Mouse (Mus musculus): Measurements from ENCODE around the gene Sbk1.

DNA sequence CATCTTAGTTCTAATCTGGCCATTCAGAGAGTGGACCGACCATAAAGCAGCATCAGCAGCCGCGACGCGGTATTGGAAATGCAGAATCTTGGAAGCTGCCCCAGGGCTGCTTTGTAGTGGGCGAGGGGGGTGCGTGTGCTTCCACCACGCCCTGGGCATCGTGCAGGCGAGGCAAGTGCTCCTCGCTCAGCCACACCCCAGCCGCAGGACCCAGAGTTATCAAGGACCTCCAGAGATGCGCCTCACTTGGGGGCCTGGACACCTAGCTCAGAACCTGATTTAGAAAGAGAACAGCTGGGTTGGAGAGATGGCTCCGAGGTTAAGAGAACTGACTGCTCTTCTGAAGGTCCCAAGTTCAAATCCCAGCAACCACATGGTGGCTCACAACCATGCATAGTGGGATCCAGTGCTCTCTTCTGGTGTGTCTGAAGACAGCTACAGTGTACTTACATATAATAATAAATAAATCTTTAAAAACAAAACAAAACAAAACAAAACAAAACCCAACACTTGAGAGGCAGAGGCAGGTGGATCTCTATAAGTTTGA lies 31.5 kb upstream of the Sbk1 start:
- TF ChIP-seq CTCF (IDR thresholded peaks at IDR 0.05; ENCODE audit: low read depth) (no peak), EP300 (IDR thresholded peaks at IDR 0.05; ENCODE audit: low read depth) (no peak)
